Mouse (Mus musculus) kidney, adult 11 months (tissue): ENCODE results near the gene Mrpl2.
A peak's percentile ranks its signal among the peaks of the same experiment; 100 is the strongest.

ENCODE experiments used
- DNase-seq: peaks from one replicate; pipeline ENCODE4 v3.0.0; 2022

The Mrpl2 gene

GRCm38 (mm10) chr17:46628471-46628790, 17.6 kb upstream of the Mrpl2 start:
- no peak for DNase-seq

- no peak for DNase-seq
These were observed 17.0 kb upstream of the Mrpl2 start, which contains the start of gene Ptk7 for GRCm38 (mm10) chr17:46628791-46629684. TSS of gene Ptk7 (minus strand) at chr17:46629504.

- DNase-seq = peak; percentile 66
These were observed 16.2 kb upstream of the Mrpl2 start for GRCm38 (mm10) chr17:46629685-46630441.

GRCm38 (mm10) chr17:46636831-46637523, 9.1 kb upstream of the Mrpl2 start:
- DNase-seq = peak; percentile 46

GRCm38 (mm10) chr17:46639929-46640328, 6.1 kb upstream of the Mrpl2 start:
- DNase-seq = no peak

- no peak for DNase-seq
These were observed 4.0 kb upstream of the Mrpl2 start for GRCm38 (mm10) chr17:46642060-46642459.

GRCm38 (mm10) chr17:46644152-46644805, 1.8 kb upstream of the Mrpl2 start:
- no peak for DNase-seq

GRCm38 (mm10) chr17:46644916-46645475, 1.0 kb upstream of the Mrpl2 start:
- DNase-seq = peak; percentile 94

- DNase-seq = no peak
These were observed 263 bp downstream of the Mrpl2 start for GRCm38 (mm10) chr17:46646322-46646662.

GRCm38 (mm10) chr17:46647279-46647678, 1.2 kb downstream of the Mrpl2 start:
- DNase-seq = no peak

GRCm38 (mm10) chr17:46648436-46648835, 2.4 kb downstream of the Mrpl2 start:
- no peak for DNase-seq

- DNase-seq = no peak
These were observed 3.8 kb downstream of the Mrpl2 start for GRCm38 (mm10) chr17:46649811-46650210.

GRCm38 (mm10) chr17:46650232-46651031, 4.4 kb downstream of the Mrpl2 start, which contains the start of gene Cul7:
TSS of gene Cul7 (plus strand) at chr17:46650337.
- DNase-seq = peak; percentile 93

- DNase-seq = no peak
These were observed 5.3 kb downstream of the Mrpl2 start for GRCm38 (mm10) chr17:46651292-46651691.

- no peak for DNase-seq
These were observed 5.9 kb downstream of the Mrpl2 start for GRCm38 (mm10) chr17:46651755-46652547.

GRCm38 (mm10) chr17:46656054-46656453, 10.0 kb downstream of the Mrpl2 start:
- no peak for DNase-seq

- no peak for DNase-seq
These were observed 15.3 kb downstream of the Mrpl2 start for GRCm38 (mm10) chr17:46661351-46661750.

- DNase-seq = no peak
These were observed 16.0 kb downstream of the Mrpl2 start for GRCm38 (mm10) chr17:46661981-46662380.

- peak; percentile 44 for DNase-seq
These were observed 16.7 kb downstream of the Mrpl2 start for GRCm38 (mm10) chr17:46662730-46663129.

GRCm38 (mm10) chr17:46667712-46668111, 21.7 kb downstream of the Mrpl2 start:
- DNase-seq = no peak

GRCm38 (mm10) chr17:46669911-46670310, 23.9 kb downstream of the Mrpl2 start:
- DNase-seq = no peak
